Mouse (Mus musculus) layer of hippocampus, adult 8-10 months (tissue): ENCODE results near the gene Ssbp1. TPM values are rescaled to one million over a fixed set of nuclear protein-coding genes. Genes with fewer than 3 reads are reported as not detected.

Experiments used
- DNase-seq, 2 experiments: peaks; one replicate each; pipeline ENCODE4 v3.0.0; 2022; ENCODE audit warnings: low spot score in 2 of 2
- total RNA-seq, 4 experiments: library from RNA; stranded (reverse); gene quantifications; 2 replicates each; pipeline ENCODE4 v1.2.4; 2022

Ssbp1 gene
- total RNA-seq, 4 experiments from 2014 or later, result 26.2 to 35.5 (median 32.6) TPM

GRCm38 (mm10) chr6:40454436-40455041 is 16.6 kb upstream of the Ssbp1 start:
- no peak for DNase-seq

GRCm38 (mm10) chr6:40465710-40466109 is 5.4 kb upstream of the Ssbp1 start:
- DNase-seq, result no peak

GRCm38 (mm10) chr6:40471720-40472010 is 513 bp downstream of the Ssbp1 start:
- no peak for DNase-seq

GRCm38 (mm10) chr6:40476132-40476531 is 5.0 kb downstream of the Ssbp1 start:
- no peak for DNase-seq

- no peak for DNase-seq
Measured at GRCm38 (mm10) chr6:40479705-40480104, 8.6 kb downstream of the Ssbp1 start.

DNA sequence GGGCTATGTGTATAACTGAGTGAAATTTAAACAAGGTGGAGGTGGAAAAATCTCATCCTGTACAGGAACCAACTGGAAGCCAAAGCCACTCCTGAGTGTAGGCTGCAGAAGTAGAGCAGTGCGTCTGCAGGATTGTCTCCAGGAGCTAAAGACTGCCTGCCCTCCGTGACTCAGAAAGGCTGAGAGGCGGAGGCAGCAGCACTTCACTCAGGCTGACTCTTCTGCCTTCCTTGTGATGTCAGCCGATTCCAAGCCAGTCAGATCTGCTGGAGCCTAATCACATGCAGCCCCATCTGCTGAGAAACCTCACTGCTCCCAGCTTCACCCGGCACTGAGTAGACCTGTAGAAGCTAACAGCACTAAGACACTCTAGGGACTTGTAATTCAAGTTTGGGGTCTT is 11.2 kb downstream of the Ssbp1 start:
- no peak for DNase-seq

GRCm38 (mm10) chr6:40490933-40491332 is 19.8 kb downstream of the Ssbp1 start, which contains the start of gene Tas2r137:
Gene Tas2r137 (plus strand): TSS chr6:40491233.
- no peak for DNase-seq

GRCm38 (mm10) chr6:40493229-40493628 is 22.1 kb downstream of the Ssbp1 start, which contains the start of gene Tas2r108:
Gene Tas2r108 (plus strand): TSS chr6:40493529.
- no peak for DNase-seq

DNA sequence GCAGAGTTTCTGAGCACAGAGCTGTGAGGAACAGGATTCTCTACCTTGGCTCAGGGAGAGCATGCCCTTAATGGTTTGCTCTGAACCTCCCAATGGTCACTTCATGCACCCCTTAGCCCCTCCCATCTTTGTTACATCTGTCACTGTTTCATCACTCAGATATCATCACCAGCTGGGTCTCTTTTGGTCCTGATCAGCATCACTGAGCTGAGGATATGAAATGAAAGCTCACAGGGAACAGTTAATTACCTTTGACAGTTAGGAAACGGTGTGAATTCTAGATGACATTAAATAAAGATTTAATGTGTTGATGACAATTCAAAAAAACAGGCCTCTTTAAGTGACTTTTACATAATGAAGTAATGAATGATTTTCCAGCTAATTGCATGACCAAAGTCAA is 48.3 kb downstream of the Ssbp1 start, which contains the start of gene Prss37:
Prss37 (minus strand) TSS at position 101 of the 400 bp plus-strand sequence.
- no peak for DNase-seq

Other genes starting within 250 kb of the Ssbp1 start
- gene Agk, start 146.2 kb upstream of the Ssbp1 start, total RNA-seq, result 10 to 100 TPM; 39.7 to 51.9 (median 45.8) TPM
- gene E330009J07Rik, start 35.2 kb upstream of the Ssbp1 start, total RNA-seq, result 10 to 100 TPM; 40.4 to 53.1 (median 45.7) TPM
- gene Wee2, start 32.3 kb upstream of the Ssbp1 start, total RNA-seq, result under 1 TPM in 1 of 4 experiments, not detected in 3; 0.16 TPM
- not detected for gene Tas2r137, start 19.9 kb downstream of the Ssbp1 start, total RNA-seq
- under 1 TPM in 1 of 4 experiments, not detected in 3; 0.33 TPM for gene Tas2r108, start 22.2 kb downstream of the Ssbp1 start, total RNA-seq
- not detected for gene Prss37, start 48.2 kb downstream of the Ssbp1 start, total RNA-seq
- gene Olfr461, start 83.7 kb downstream of the Ssbp1 start, total RNA-seq, result not detected
- gene Olfr460, start 98.1 kb downstream of the Ssbp1 start, total RNA-seq, result not detected
- 1 to 10 TPM in 3 of 4 experiments, under 1 TPM in 1; 0.75 to 7.2 (median 4.1) TPM for gene Clec5a, start 114.5 kb downstream of the Ssbp1 start, total RNA-seq
- gene Tas2r138, start 142.0 kb downstream of the Ssbp1 start, total RNA-seq, result not detected
- not detected for gene Mgam, start 157.5 kb downstream of the Ssbp1 start, total RNA-seq